Mouse (Mus musculus) forebrain, embryonic 12.5 days (tissue): ENCODE measurements around the gene Erp29. TPM values are rescaled to one million over a fixed set of nuclear protein-coding genes. Genes with fewer than 3 reads are reported as not detected.
A peak's percentile ranks its signal among the peaks of the same experiment; 100 is the strongest.

Experiments
- ATAC-seq: fragments of 200-750 bp; cut with Nextera tagmentation; 2 replicates; pipeline ENCODE4 v1.8.0; 2017; ENCODE audit warnings: moderate TSS enrichment; ENCODE audit not compliant: low FRiP score
- H3K27ac ChIP-seq: fragments of 300-500 bp; sonication (generic); 2 replicates; pipeline ENCODE4 v1.5.1; 2016; ENCODE audit warnings: mild to moderate bottlenecking
- H3K27me3 ChIP-seq: fragments of 300-500 bp; sonication (generic); 2 replicates; pipeline ENCODE4 v1.6.1; 2016; ENCODE audit warnings: mild to moderate bottlenecking
- H3K36me3 ChIP-seq: fragments of 300-500 bp; sonication (generic); replicated peaks from 2 replicates; pipeline ENCODE4 v1.6.1; 2016; ENCODE audit warnings: mild to moderate bottlenecking
- H3K4me1 ChIP-seq: fragments of 300-500 bp; sonication (generic); 2 replicates; pipeline ENCODE4 v1.6.1; 2016
- H3K4me2 ChIP-seq: fragments of 300-500 bp; sonication (generic); 2 replicates; pipeline ENCODE4 v1.6.1; 2016; ENCODE audit warnings: mild to moderate bottlenecking, moderate library complexity
- H3K4me3 ChIP-seq: fragments of 300-500 bp; sonication (generic); replicated peaks from 2 replicates; pipeline ENCODE4 v1.5.1; 2016; ENCODE audit warnings: mild to moderate bottlenecking
- H3K9ac ChIP-seq: fragments of 300-500 bp; sonication (generic); 2 replicates; pipeline ENCODE4 v1.6.1; 2016; ENCODE audit warnings: mild to moderate bottlenecking
- H3K9me3 ChIP-seq: fragments of 300-500 bp; sonication (generic); 2 replicates; pipeline ENCODE4 v1.6.1; 2016
- WGBS: fragments of 180-500 bp; shearing (Covaris S2); methylation state at CpG from one replicate; pipeline ENCODE4 v1.1.7; 2016; 5-methylcytosine and 5-hydroxymethylcytosine counted together
- polyA plus RNA-seq: library from polyadenylated mRNA; unstranded; fragments of >200 nt; fragmentation: Nextera tagmentation; extraction: Ambion mirVana; gene quantifications from 2 replicates; pipeline ENCODE4 v1.2.1, GENCODE M21; 2016

Gene Erp29
- polyA plus RNA-seq, 1 experiment from 2014 or later: 115 TPM

- no peak for ATAC-seq
- Histone ChIP-seq H3K36me3 (no peaks in the 10 kb centered on the region), H3K27ac (no peak overlapping the region), H3K4me2 (no peak overlapping the region), H3K4me1 (no peaks in the 10 kb centered on the region), H3K27me3 (no peaks in the 10 kb centered on the region), H3K9me3 (no peaks in the 10 kb centered on the region), H3K9ac (no peak overlapping the region), H3K4me3 (no peak overlapping the region)
- 29% methylated on average over 1 of the region's 1 CpGs for WGBS
Measured at GRCm38 (mm10) chr5:121462171-121462502, 9.8 kb upstream of the Erp29 start.

GRCm38 (mm10) chr5:121461339-121462170 is 9.2 kb upstream of the Erp29 start:
- no peak overlapping the region for H3K4me3 ChIP-seq
- 75% methylated on average over 4 of the region's 4 CpGs for WGBS
- H3K36me3 ChIP-seq: no peaks in the 10 kb centered on the region
- ATAC-seq: no peak
- H3K27ac ChIP-seq: no peak overlapping the region
- no peaks in the 10 kb centered on the region for H3K4me1 ChIP-seq
- no peak overlapping the region for H3K9ac ChIP-seq
- no peak overlapping the region for H3K4me2 ChIP-seq
- H3K27me3 ChIP-seq: no peaks in the 10 kb centered on the region
- no peaks in the 10 kb centered on the region for H3K9me3 ChIP-seq

GRCm38 (mm10) chr5:121455510-121456265 is 3.4 kb upstream of the Erp29 start:
- no peak for ATAC-seq
- H3K36me3 ChIP-seq: no peaks in the 10 kb centered on the region
- H3K27me3 ChIP-seq: no peaks in the 10 kb centered on the region
- H3K4me1 ChIP-seq: peaks cover 22% of the 10 kb centered on the region
- no peak overlapping the region for H3K4me2 ChIP-seq
- WGBS: 85% methylated on average over 9 of the region's 9 CpGs
- H3K9me3 ChIP-seq: no peaks in the 10 kb centered on the region
- no peak overlapping the region for H3K27ac ChIP-seq
- H3K9ac ChIP-seq: no peak overlapping the region
- no peak overlapping the region for H3K4me3 ChIP-seq

- Histone ChIP-seq H3K4me3 (no peak overlapping the region), H3K4me2 (no peak overlapping the region), H3K9ac (no peak overlapping the region), H3K27ac (no peak overlapping the region), H3K36me3 (peaks cover 5% of the 10 kb centered on the region), H3K4me1 (peaks cover 26% of the 10 kb centered on the region), H3K27me3 (no peaks in the 10 kb centered on the region), H3K9me3 (no peaks in the 10 kb centered on the region)
- WGBS: 91% methylated on average over 3 of the region's 3 CpGs
- no peak for ATAC-seq
Measured at GRCm38 (mm10) chr5:121454503-121454782, 2.1 kb upstream of the Erp29 start.

GRCm38 (mm10) chr5:121453743-121454502 is 1.6 kb upstream of the Erp29 start:
- Histone ChIP-seq H3K4me1 (peaks cover 28% of the 10 kb centered on the region), H3K27me3 (no peaks in the 10 kb centered on the region), H3K4me2 (no peak overlapping the region), H3K36me3 (peaks cover 10% of the 10 kb centered on the region), H3K9ac (peak overlapping the region; percentile 12; the same call in 1 of the 2 replicates), H3K27ac (no peak overlapping the region), H3K9me3 (no peaks in the 10 kb centered on the region), H3K4me3 (no peak overlapping the region)
- ATAC-seq: no peak
- 95% methylated on average over 13 of the region's 13 CpGs for WGBS

- Histone ChIP-seq H3K4me3 (peak overlapping the region; percentile 81), H3K36me3 (peaks cover 21% of the 10 kb centered on the region), H3K4me1 (peaks cover 28% of the 10 kb centered on the region), H3K27me3 (no peaks in the 10 kb centered on the region), H3K27ac (peak overlapping the region; percentile 94), H3K9me3 (0 out of 2 replicates have a peak, but pooled peaks cover 2% of the 10 kb centered on the region), H3K4me2 (peak overlapping the region; percentile 68), H3K9ac (peak overlapping the region; percentile 94)
- 9% methylated on average over 9 of the region's 9 CpGs for WGBS
- no peak; the same call in 1 of the 2 replicates for ATAC-seq
Measured at GRCm38 (mm10) chr5:121452906-121453305, 600 bp upstream of the Erp29 start.

- Histone ChIP-seq H3K4me2 (peak within 1 kb of the TSS; percentile 68), H3K27ac (peak within 1 kb of the TSS; percentile 94), H3K9me3 (0 out of 2 replicates have a peak, but pooled peaks cover 2% of the 10 kb centered on the region), H3K4me1 (peaks cover 28% of the 10 kb centered on the region), H3K4me3 (peak within 1 kb of the TSS; percentile 81), H3K27me3 (no peaks in the 10 kb centered on the region), H3K9ac (peak within 1 kb of the TSS; percentile 94), H3K36me3 (peaks cover 33% of the 10 kb centered on the region)
- peak; percentile 34; the same call in 1 of the 2 replicates for ATAC-seq
- 0% methylated on average over 17 of the region's 17 CpGs for WGBS
Measured at GRCm38 (mm10) chr5:121451644-121452025, 671 bp downstream of the Erp29 start, which contains the start of gene Tmem116. TSS of gene Tmem116 (plus strand) at chr5:121451893.

GRCm38 (mm10) chr5:121451203-121451602 is 1.1 kb downstream of the Erp29 start:
- Histone ChIP-seq H3K4me3 (peak overlapping the region; percentile 81), H3K27me3 (no peaks in the 10 kb centered on the region), H3K9me3 (0 out of 2 replicates have a peak, but pooled peaks cover 2% of the 10 kb centered on the region), H3K27ac (peak overlapping the region; percentile 94; the same call in 1 of the 2 replicates), H3K4me1 (peaks cover 28% of the 10 kb centered on the region), H3K36me3 (peaks cover 38% of the 10 kb centered on the region), H3K4me2 (peak overlapping the region; percentile 68), H3K9ac (peak overlapping the region; percentile 94)
- WGBS: 32% methylated on average over 8 of the region's 8 CpGs
- ATAC-seq: no peak

- peaks cover 28% of the 10 kb centered on the region for H3K4me1 ChIP-seq
- peak overlapping the region; percentile 68 for H3K4me2 ChIP-seq
- 0 out of 2 replicates have a peak, but pooled peaks cover 2% of the 10 kb centered on the region for H3K9me3 ChIP-seq
- H3K9ac ChIP-seq: no peak overlapping the region
- WGBS: 88% methylated on average over 9 of the region's 9 CpGs
- H3K27me3 ChIP-seq: no peaks in the 10 kb centered on the region
- H3K27ac ChIP-seq: no peak overlapping the region
- H3K36me3 ChIP-seq: peaks cover 45% of the 10 kb centered on the region
- H3K4me3 ChIP-seq: no peak overlapping the region; the same call in 1 of the 2 replicates
- ATAC-seq: no peak
Measured at GRCm38 (mm10) chr5:121450476-121450875, 1.8 kb downstream of the Erp29 start.

GRCm38 (mm10) chr5:121449976-121450375 is 2.3 kb downstream of the Erp29 start:
- no peak overlapping the region for H3K4me2 ChIP-seq
- no peaks in the 10 kb centered on the region for H3K27me3 ChIP-seq
- 62% methylated on average over 6 of the region's 6 CpGs for WGBS
- peaks cover 28% of the 10 kb centered on the region for H3K4me1 ChIP-seq
- H3K4me3 ChIP-seq: no peak overlapping the region
- no peak overlapping the region for H3K27ac ChIP-seq
- 0 out of 2 replicates have a peak, but pooled peaks cover 2% of the 10 kb centered on the region for H3K9me3 ChIP-seq
- H3K36me3 ChIP-seq: peaks cover 50% of the 10 kb centered on the region
- H3K9ac ChIP-seq: no peak overlapping the region
- ATAC-seq: no peak

GRCm38 (mm10) chr5:121448450-121448849 is 3.9 kb downstream of the Erp29 start:
- Histone ChIP-seq H3K36me3 (peaks cover 65% of the 10 kb centered on the region), H3K27me3 (no peaks in the 10 kb centered on the region), H3K4me1 (peaks cover 20% of the 10 kb centered on the region), H3K27ac (no peak overlapping the region), H3K4me2 (no peak overlapping the region), H3K4me3 (no peak overlapping the region), H3K9ac (no peak overlapping the region), H3K9me3 (0 out of 2 replicates have a peak, but pooled peaks cover 2% of the 10 kb centered on the region)
- ATAC-seq: no peak
- WGBS: 94% methylated on average over 3 of the region's 3 CpGs

GRCm38 (mm10) chr5:121444870-121445269 is 7.4 kb downstream of the Erp29 start:
- 0 out of 2 replicates have a peak, but pooled peaks cover 2% of the 10 kb centered on the region for H3K9me3 ChIP-seq
- peaks cover 94% of the 10 kb centered on the region for H3K36me3 ChIP-seq

More at GRCm38 (mm10) chr5:121444870-121445269, 7.4 kb downstream of the Erp29 start:
- H3K4me1 ChIP-seq: 0 out of 2 replicates have a peak, but pooled peaks cover 3% of the 10 kb centered on the region
- no peak for ATAC-seq
- H3K9ac ChIP-seq: no peak overlapping the region
- no peak overlapping the region for H3K4me3 ChIP-seq
- no peak overlapping the region for H3K27ac ChIP-seq
- no peaks in the 10 kb centered on the region for H3K27me3 ChIP-seq
- 93% methylated on average over 5 of the region's 5 CpGs for WGBS
- no peak overlapping the region for H3K4me2 ChIP-seq
